Mouse (Mus musculus) Patski (cell line): Measurements from ENCODE around the gene Dscaml1. TPM values are rescaled to one million over a fixed set of nuclear protein-coding genes. Genes with fewer than 3 reads are reported as not detected.

Experiments
- ATAC-seq: fragments of 100-300 bp; one replicate; pipeline ENCODE4 v1.8.0; 2021
- CTCF ChIA-PET: fragments of 350-600 bp; sonication (Branson Sonifier 250); formaldehyde crosslinking; loops from one replicate; lab custom pipeline; 2022; ENCODE audit warnings: inconsistent platforms; lab: Charles Lee
- POLR2A ChIA-PET: fragments of 350-600 bp; sonication (Branson Sonifier 250); formaldehyde crosslinking; loops from one replicate; lab custom pipeline; 2022; ENCODE audit warnings: antibody characterized with exemption, inconsistent platforms; lab: Charles Lee
- DNase-seq: peaks from one replicate; pipeline ENCODE4 v3.0.0-alpha.2; 2011; ENCODE audit warnings: low read depth, low spot score
- H3K27me3 ChIP-seq: fragments of 371-371 bp; one replicate; pipeline ENCODE4 v1.5.1; 2021
- CTCF ChIP-seq: fragments of 100-300 bp; IDR thresholded peaks from one replicate; pipeline ENCODE4 v1.5.1; 2021
- in situ Hi-C: fragments of 300-500 bp; cut with MboI; formaldehyde crosslinking; loops from 3 replicates; pipeline ENCODE4 v1.11.1; 2018; ENCODE audit warnings: low pct_unique_long_range_greater_than_20kb, mixed read lengths
- polyA plus RNA-seq: library from polyadenylated mRNA; unstranded; gene quantifications from one replicate; pipeline ENCODE4 v1.2.3, GENCODE M21; 2021

Dscaml1 gene
- polyA plus RNA-seq, 1 experiment from 2014 or later, result 0.01 TPM

GRCm38 (mm10) chr9:45505487-45505939, 79.1 kb downstream of the Dscaml1 start:
- in situ Hi-C loops, result no loop called here
- peaks cover 4% of the 10 kb centered on the region for H3K27me3 ChIP-seq
- ATAC-seq (no peak), DNase-seq (no peak)
- POLR2A ChIA-PET, result no interaction called here
- CTCF ChIA-PET, result no interaction called here
- TF ChIP-seq CTCF, result no peak

- ChIA-PET POLR2A (no interaction called here), CTCF (no interaction called here)
- H3K27me3 ChIP-seq, result no peaks in the 10 kb centered on the region
- in situ Hi-C loops, result no loop called here
- no peak for ATAC-seq
- DNase-seq, result no peak
- no peak for TF ChIP-seq CTCF
These were observed 81.1 kb downstream of the Dscaml1 start for GRCm38 (mm10) chr9:45507482-45507881.

- CTCF ChIA-PET, result no interaction called here
- no peak for TF ChIP-seq CTCF
- POLR2A ChIA-PET, result no interaction called here
- in situ Hi-C loops, result no loop called here
- DNase-seq, result no peak
- no peaks in the 10 kb centered on the region for H3K27me3 ChIP-seq
- ATAC-seq, result no peak
These were observed 84.5 kb downstream of the Dscaml1 start for GRCm38 (mm10) chr9:45510806-45511546.

GRCm38 (mm10) chr9:45517993-45518705, 91.7 kb downstream of the Dscaml1 start:
- POLR2A ChIA-PET, result interaction anchor here (0.8 kb wide), 1 partner anchor 16 kb away, joined by 5 read pairs; no protein-coding TSS in a partner anchor
- in situ Hi-C loops, result no loop called here
- no peak for TF ChIP-seq CTCF
- DNase-seq (no peak), ATAC-seq (no peak)
- CTCF ChIA-PET, result no interaction called here
- no peaks in the 10 kb centered on the region for H3K27me3 ChIP-seq

GRCm38 (mm10) chr9:45519841-45520240, 93.4 kb downstream of the Dscaml1 start:
- in situ Hi-C loops, result no loop called here
- POLR2A ChIA-PET, result no interaction called here
- H3K27me3 ChIP-seq, result no peaks in the 10 kb centered on the region
- CTCF ChIA-PET, result no interaction called here
- ATAC-seq, result no peak
- no peak for TF ChIP-seq CTCF
- DNase-seq, result no peak

- H3K27me3 ChIP-seq, result no peaks in the 10 kb centered on the region
- DNase-seq, result no peak
- CTCF ChIA-PET, result no interaction called here
- in situ Hi-C loops, result no loop called here
- no peak for ATAC-seq
- no peak for TF ChIP-seq CTCF
- POLR2A ChIA-PET, result no interaction called here
These were observed 96.4 kb downstream of the Dscaml1 start for GRCm38 (mm10) chr9:45522866-45523265.

- no peak for TF ChIP-seq CTCF
- ChIA-PET POLR2A (interaction anchor here (0.7 kb wide), 1 partner anchor 328 kb away, joined by 3 read pairs; no protein-coding TSS in a partner anchor), CTCF (no interaction called here)
- in situ Hi-C loops, result no loop called here
- H3K27me3 ChIP-seq, result no peaks in the 10 kb centered on the region
- no peak for ATAC-seq
- DNase-seq, result no peak
These were observed 98.1 kb downstream of the Dscaml1 start for GRCm38 (mm10) chr9:45524505-45524904.

GRCm38 (mm10) chr9:45533253-45533652, 106.8 kb downstream of the Dscaml1 start:
- TF ChIP-seq CTCF, result no peak
- in situ Hi-C loops, result no loop called here
- CTCF ChIA-PET, result no interaction called here
- DNase-seq (no peak), ATAC-seq (no peak)
- no peaks in the 10 kb centered on the region for H3K27me3 ChIP-seq
- POLR2A ChIA-PET, result no interaction called here

- no peaks in the 10 kb centered on the region for H3K27me3 ChIP-seq
- ChIA-PET POLR2A (no interaction called here), CTCF (no interaction called here)
- in situ Hi-C loops, result no loop called here
- peak; percentile 80 for ATAC-seq
- DNase-seq, result peak; percentile 24
- no peak for TF ChIP-seq CTCF
These were observed 108.1 kb downstream of the Dscaml1 start for GRCm38 (mm10) chr9:45534472-45534988.

GRCm38 (mm10) chr9:45537649-45538048, 111.2 kb downstream of the Dscaml1 start:
- ChIA-PET POLR2A (no interaction called here), CTCF (no interaction called here)
- no peak for ATAC-seq
- in situ Hi-C loops, result no loop called here
- TF ChIP-seq CTCF, result no peak
- peaks cover 3% of the 10 kb centered on the region for H3K27me3 ChIP-seq
- no peak for DNase-seq
